Mouse (Mus musculus): ENCODE data around the gene Tmem14a. TPM values are rescaled to one million over a fixed set of nuclear protein-coding genes. Genes with fewer than 3 reads are reported as not detected.
"Not testable (repeated sequence)": the region's sequence is repeated elsewhere in the genome, so short reads cannot be mapped to it uniquely, and the experiment has no call there.

The Tmem14a gene
- 20.4 and 26.1 TPM in 2 replicates for polyA plus RNA-seq (2015; fragmentation: Nextera tagmentation; extraction: Ambion mirVana)

DNA sequence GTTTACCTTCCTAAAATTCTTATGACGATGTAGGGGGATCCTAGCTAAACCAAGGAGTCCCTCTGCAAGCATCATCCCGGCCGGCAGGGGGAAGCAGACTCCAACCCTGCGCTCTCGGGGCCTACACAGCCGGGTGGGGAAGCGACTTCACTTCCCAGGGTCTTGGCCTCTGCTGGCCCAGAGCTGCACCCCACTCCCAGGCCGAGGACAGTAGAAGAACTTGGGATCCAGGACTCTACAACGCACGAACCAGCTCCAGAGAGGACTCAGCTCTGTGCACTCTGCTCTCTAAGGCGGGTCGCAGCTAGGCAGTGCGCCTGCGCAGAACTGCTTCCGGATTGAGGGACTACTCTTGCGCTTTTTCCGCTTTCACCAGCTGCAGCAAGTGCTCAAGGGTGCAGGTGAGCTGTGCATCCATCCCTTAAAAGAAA lies at the start of gene Tmem14a:
Gene Tmem14a (plus strand): TSS at position 87 of the 431 bp plus-strand sequence.
- H3K4me1 ChIP-seq (ENCODE audit: control insufficient read depth, insufficient read depth, low read depth, low read length): peaks cover 6% of the 10 kb centered on the region
- H3K27me3 ChIP-seq (replicated peaks; ENCODE audit: control insufficient read depth, insufficient read depth, low read length): no peaks in the 10 kb centered on the region
- no peaks in the 10 kb centered on the region for H3K36me3 ChIP-seq (ENCODE audit: control insufficient read depth, insufficient read depth, low read length)
- peak within 1 kb of the TSS; percentile 85 for H3K27ac ChIP-seq (ENCODE audit: low read depth, low read length)
- no peaks in the 10 kb centered on the region for H3K9me3 ChIP-seq (ENCODE audit: control insufficient read depth, low read length)
- peak within 1 kb of the TSS; percentile 77 for H3K4me3 ChIP-seq (ENCODE audit: low read length)
- peak within 1 kb of the TSS; percentile 78 for H3K4me2 ChIP-seq (ENCODE audit: low read length)
- H3K9ac ChIP-seq (ENCODE audit: low read depth, low read length): peak within 1 kb of the TSS; percentile 93
- ATAC-seq: peak; percentile 98
- 0% methylated on average over 17 of the region's 17 CpGs for WGBS

DNA sequence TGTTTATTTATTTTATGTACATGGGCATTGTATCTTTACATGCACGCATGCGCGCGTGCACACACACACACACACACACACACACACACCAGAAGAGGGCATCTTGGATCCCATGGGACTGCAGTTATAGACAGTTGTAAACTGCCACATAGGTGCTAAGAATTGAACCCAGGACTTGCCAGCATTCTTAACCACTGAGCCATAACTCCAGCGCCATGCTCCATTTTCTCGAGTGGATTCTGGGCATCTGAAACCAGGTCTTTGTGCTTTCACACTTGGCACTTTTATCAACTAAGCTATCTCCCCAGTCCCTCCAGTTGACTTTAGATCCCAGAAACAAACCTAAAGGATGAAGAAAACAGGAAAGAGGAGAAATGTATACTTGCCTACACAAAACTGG lies 33.2 kb upstream of the Tmem14a start:
- Histone ChIP-seq H3K4me1 (ENCODE audit: control insufficient read depth, insufficient read depth, low read depth, low read length) (no peaks in the 10 kb centered on the region), H3K9me3 (ENCODE audit: control insufficient read depth, low read length) (no peaks in the 10 kb centered on the region), H3K4me3 (ENCODE audit: low read length) (no peak overlapping the region), H3K4me2 (ENCODE audit: low read length) (no peak overlapping the region), H3K36me3 (ENCODE audit: control insufficient read depth, insufficient read depth, low read length) (no peaks in the 10 kb centered on the region), H3K9ac (ENCODE audit: low read depth, low read length) (no peak overlapping the region), H3K27me3 (replicated peaks; ENCODE audit: control insufficient read depth, insufficient read depth, low read length) (no peaks in the 10 kb centered on the region), H3K27ac (ENCODE audit: low read depth, low read length) (no peak overlapping the region)
- ATAC-seq: no peak
- 98% methylated on average over 6 of the region's 6 CpGs for WGBS

DNA sequence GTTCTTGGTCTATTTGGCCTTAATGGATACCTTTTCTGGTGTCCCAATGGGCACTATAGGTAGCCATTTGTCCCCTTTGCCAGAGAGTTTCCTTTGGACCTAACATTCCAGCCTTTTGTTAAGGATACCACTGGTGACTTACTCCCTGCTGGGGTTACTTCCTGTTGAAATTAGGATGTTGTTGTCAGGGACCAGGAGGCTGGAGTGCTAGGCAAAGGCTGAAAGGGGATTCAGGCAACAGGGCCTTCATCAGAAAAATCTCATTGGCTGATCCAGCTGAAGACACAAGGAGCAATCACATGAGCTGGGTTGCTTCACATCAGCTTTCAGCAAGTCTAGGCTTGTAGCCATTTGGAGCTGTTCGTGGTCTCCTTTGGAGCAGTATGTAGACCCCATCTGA lies 12.1 kb upstream of the Tmem14a start:
- Histone ChIP-seq H3K27me3 (replicated peaks; ENCODE audit: control insufficient read depth, insufficient read depth, low read length) (no peaks in the 10 kb centered on the region), H3K4me3 (ENCODE audit: low read length) (no peak overlapping the region), H3K9me3 (ENCODE audit: control insufficient read depth, low read length) (no peaks in the 10 kb centered on the region), H3K4me1 (ENCODE audit: control insufficient read depth, insufficient read depth, low read depth, low read length) (no peaks in the 10 kb centered on the region), H3K9ac (ENCODE audit: low read depth, low read length) (no peak overlapping the region), H3K27ac (ENCODE audit: low read depth, low read length) (no peak overlapping the region), H3K36me3 (ENCODE audit: control insufficient read depth, insufficient read depth, low read length) (no peaks in the 10 kb centered on the region), H3K4me2 (ENCODE audit: low read length) (no peak overlapping the region)
- ATAC-seq: no peak
- 100% methylated on average over 1 of the region's 1 CpGs for WGBS

DNA sequence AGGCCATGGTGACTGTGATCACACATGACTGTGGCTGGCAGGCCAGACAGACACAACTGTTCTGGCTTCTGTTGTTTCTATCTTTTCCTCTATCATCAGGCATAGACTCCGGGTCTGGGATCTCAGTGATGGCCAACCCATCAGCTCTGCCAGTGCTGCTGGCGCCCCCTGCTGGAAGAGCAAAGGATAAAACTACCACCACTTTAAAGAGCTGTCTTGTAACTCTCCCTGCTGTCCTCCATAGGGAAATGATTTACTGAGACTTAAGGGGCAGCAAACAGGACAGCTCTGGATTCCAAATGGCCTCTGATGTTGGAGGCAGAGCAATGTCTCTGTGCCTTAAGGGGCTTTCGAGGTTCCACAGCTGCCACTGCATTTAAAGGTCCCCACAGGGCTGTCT lies 4.8 kb upstream of the Tmem14a start:
- H3K4me2 ChIP-seq (ENCODE audit: low read length); H3K4me3 ChIP-seq (ENCODE audit: low read length); H3K9me3 ChIP-seq (ENCODE audit: control insufficient read depth, low read length); H3K27ac ChIP-seq (ENCODE audit: low read depth, low read length); H3K9ac ChIP-seq (ENCODE audit: low read depth, low read length); H3K27me3 ChIP-seq (replicated peaks; ENCODE audit: control insufficient read depth, insufficient read depth, low read length); H3K4me1 ChIP-seq (ENCODE audit: control insufficient read depth, insufficient read depth, low read depth, low read length); ATAC-seq; H3K36me3 ChIP-seq (ENCODE audit: control insufficient read depth, insufficient read depth, low read length): not testable (repeated sequence)
- WGBS: 40% methylated on average over 2 of the region's 3 CpGs

DNA sequence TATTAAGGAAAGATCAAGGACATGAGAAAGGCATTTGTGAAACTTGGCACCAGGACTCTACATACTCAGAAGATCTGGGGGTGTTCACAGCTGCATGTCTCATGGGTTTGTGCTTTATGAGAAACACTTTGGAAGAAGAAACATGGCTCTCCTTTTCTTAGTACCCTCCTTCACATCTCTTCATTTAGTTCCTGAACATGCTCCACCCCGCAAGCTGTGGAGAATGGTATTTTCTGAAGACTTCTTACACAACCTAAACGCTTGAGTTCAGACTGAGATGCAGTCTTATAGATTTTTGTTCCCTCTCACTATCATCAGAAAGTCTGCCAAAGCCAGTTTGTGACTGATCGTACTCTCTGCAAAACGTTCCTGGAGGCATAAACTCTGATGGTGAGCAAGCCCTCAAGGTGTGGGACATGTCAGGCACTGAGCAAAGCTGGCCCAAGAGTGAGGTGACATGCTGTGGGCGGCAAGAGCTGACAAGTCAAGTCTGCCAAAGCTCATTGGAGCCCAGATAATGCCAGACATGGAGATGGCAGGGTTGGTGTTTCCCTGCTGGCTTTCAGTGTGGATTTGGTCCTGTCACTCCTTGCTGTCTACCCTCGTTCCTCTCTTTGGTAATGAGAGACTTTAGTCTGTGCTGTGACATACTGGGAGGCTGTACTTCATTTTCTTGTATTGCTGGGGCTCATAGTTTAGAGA lies 4.2 kb upstream of the Tmem14a start:
- not testable (repeated sequence) for ATAC-seq

DNA sequence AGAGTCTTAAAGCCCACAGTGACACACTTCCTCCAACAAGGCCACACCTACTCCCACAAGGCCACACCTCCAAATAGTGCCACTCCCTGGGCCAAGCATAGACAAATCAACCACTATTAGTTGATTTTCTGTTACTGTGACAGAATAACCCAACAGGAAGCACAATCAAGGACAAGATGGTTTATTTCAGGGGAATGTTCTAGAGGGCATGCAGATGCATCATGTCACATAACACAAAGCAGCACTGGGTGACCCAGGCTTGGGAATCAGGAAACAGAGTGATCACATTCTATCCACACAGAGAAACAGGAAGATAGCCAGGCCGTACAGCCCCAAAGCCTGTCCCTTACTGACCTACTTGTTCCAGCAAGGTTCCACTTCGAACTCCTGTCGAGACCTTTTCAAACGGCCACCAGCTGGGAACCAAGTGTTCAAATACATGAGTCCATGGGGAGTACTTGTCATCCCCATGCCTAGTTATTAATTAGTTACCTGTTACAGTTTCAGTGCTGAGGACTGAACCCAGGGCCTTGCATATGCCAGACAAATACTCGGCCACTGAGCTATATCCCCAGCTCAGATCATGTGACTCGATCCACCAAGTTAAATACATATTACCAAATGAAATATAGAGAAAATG lies 9.5 kb downstream of the Tmem14a start:
- H3K27me3 ChIP-seq (replicated peaks; ENCODE audit: control insufficient read depth, insufficient read depth, low read length): no peaks in the 10 kb centered on the region
- no peak for ATAC-seq
- no peak overlapping the region for H3K9ac ChIP-seq (ENCODE audit: low read depth, low read length)
- H3K4me1 ChIP-seq (ENCODE audit: control insufficient read depth, insufficient read depth, low read depth, low read length): no peaks in the 10 kb centered on the region
- H3K9me3 ChIP-seq (ENCODE audit: control insufficient read depth, low read length): no peaks in the 10 kb centered on the region
- H3K36me3 ChIP-seq (ENCODE audit: control insufficient read depth, insufficient read depth, low read length): peaks cover 3% of the 10 kb centered on the region; the same call in 1 of the 2 replicates
- no peak overlapping the region for H3K27ac ChIP-seq (ENCODE audit: low read depth, low read length)
- no peak overlapping the region for H3K4me2 ChIP-seq (ENCODE audit: low read length)
- 86% methylated on average over 6 of the region's 6 CpGs for WGBS
- no peak overlapping the region for H3K4me3 ChIP-seq (ENCODE audit: low read length)

More for the DNA sequence above, 4.2 kb upstream of the Tmem14a start:
- not testable (repeated sequence) for H3K4me1 ChIP-seq (ENCODE audit: control insufficient read depth, insufficient read depth, low read depth, low read length); H3K9ac ChIP-seq (ENCODE audit: low read depth, low read length); H3K36me3 ChIP-seq (ENCODE audit: control insufficient read depth, insufficient read depth, low read length); H3K9me3 ChIP-seq (ENCODE audit: control insufficient read depth, low read length); H3K27me3 ChIP-seq (replicated peaks; ENCODE audit: control insufficient read depth, insufficient read depth, low read length); H3K4me3 ChIP-seq (ENCODE audit: low read length); H3K27ac ChIP-seq (ENCODE audit: low read depth, low read length); H3K4me2 ChIP-seq (ENCODE audit: low read length)
- WGBS: 76% methylated on average over 6 of the region's 6 CpGs

DNA sequence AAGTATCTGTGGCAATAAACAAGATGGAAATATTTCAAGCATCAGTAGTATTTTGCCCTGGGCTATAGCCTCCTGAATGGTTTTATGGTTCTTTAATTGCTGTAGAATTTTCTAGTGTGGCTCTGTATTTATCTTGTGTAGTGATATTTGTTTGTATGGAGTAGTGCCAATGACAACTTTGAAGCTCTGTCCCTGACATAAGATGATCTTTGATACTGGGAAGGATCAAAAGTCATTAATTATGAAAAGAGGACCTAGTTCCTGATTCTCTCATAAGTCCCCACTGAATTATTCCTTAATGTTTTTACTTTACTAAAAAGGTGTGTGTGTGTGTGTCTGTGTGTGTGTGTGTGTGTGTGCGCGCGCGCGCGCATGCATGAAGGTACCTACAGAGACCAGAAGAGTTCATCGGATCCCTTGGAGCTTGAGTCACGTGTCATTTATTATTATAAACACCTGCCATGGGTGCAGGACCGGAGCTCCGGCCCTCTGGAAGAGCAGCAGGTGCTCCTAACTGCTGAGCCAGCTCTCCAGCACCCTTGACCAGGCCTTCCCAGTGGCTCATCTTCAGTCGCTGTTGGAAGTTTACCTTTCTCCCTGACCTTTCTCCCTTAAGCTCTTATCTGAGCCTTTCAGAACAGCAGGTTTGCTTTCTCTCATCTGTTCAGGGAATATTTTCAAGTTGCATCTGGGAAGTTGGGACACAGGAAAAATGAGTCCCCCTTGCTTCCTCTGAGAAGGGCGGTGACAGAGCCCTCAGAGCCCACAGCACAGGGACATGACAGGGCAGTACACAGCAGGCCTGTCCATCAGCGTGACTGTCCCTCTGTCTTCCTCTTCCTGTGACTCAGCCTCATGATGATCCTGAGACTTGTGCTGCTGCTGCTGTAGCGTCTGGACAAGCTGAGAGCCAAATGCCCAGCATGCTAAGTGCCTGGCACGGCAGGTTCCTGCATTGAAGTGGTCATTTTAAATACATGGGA lies 10.7 kb downstream of the Tmem14a start:
- ATAC-seq: peak; percentile 45; the same call in 1 of the 2 replicates
- not testable (repeated sequence) for H3K9me3 ChIP-seq (ENCODE audit: control insufficient read depth, low read length); H3K4me1 ChIP-seq (ENCODE audit: control insufficient read depth, insufficient read depth, low read depth, low read length); H3K4me3 ChIP-seq (ENCODE audit: low read length); H3K36me3 ChIP-seq (ENCODE audit: control insufficient read depth, insufficient read depth, low read length); H3K9ac ChIP-seq (ENCODE audit: low read depth, low read length); H3K27me3 ChIP-seq (replicated peaks; ENCODE audit: control insufficient read depth, insufficient read depth, low read length); H3K27ac ChIP-seq (ENCODE audit: low read depth, low read length); H3K4me2 ChIP-seq (ENCODE audit: low read length)
- whole genome bisulfite sequencing: 79% methylated on average over 15 of the region's 15 CpGs

DNA sequence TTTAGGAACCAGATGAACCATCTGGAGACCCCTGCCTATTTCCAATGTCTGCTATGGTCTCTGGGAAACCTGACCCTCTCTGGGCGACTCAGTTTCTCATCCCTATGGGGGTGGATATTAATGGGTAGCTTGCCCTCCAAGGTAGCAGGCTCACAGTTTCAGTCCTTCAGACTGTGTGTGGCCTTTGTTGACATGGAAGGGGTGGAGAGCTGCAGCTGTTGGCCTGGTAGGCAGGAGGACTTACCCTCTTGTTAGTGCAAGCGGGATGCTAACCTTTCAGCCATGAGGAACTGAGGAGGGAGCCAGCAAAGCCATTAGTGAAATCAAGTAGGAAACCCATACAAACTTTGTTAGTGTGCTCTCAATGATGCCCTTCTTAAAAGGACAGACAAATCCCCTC lies 12.0 kb downstream of the Tmem14a start:
- no peak for ATAC-seq
- Histone ChIP-seq H3K4me1 (ENCODE audit: control insufficient read depth, insufficient read depth, low read depth, low read length) (no peaks in the 10 kb centered on the region), H3K4me2 (ENCODE audit: low read length) (no peak overlapping the region), H3K27me3 (replicated peaks; ENCODE audit: control insufficient read depth, insufficient read depth, low read length) (no peaks in the 10 kb centered on the region), H3K9me3 (ENCODE audit: control insufficient read depth, low read length) (no peaks in the 10 kb centered on the region), H3K4me3 (ENCODE audit: low read length) (no peak overlapping the region), H3K36me3 (ENCODE audit: control insufficient read depth, insufficient read depth, low read length) (peaks cover 3% of the 10 kb centered on the region; the same call in 1 of the 2 replicates), H3K9ac (ENCODE audit: low read depth, low read length) (no peak overlapping the region), H3K27ac (ENCODE audit: low read depth, low read length) (no peak overlapping the region)
- 81% methylated on average over 2 of the region's 2 CpGs for WGBS

Measured in hindbrain, embryonic 16.5 days (tissue).